ENCODE assay signal across 24 mouse cellular contexts in genomic region chr14:51789196-51789595, GRCm38 (mm10). TPM values are rescaled to one million over a fixed set of nuclear protein-coding genes. Genes with fewer than 3 reads are reported as not detected.
A peak's percentile ranks its signal among the peaks of the same experiment; 100 is the strongest.
DNase-seq lines count a peak whose midpoint lies in the region; ATAC-seq and TF ChIP-seq lines count a peak whose summit lies in the region.
"Had no signal": no experiment of that assay in that cellular context is flagged by ENCODE, and none has a peak within 500 bp of the region (broad histone marks: within the 10 kb centered on the region; RNA-seq: fewer than 3 reads in every experiment).

No protein-coding gene starts in this region.

- no peak for ATAC-seq in intestine, postnatal 0 days
- no peak for ATAC-seq in intestine, embryonic 15.5 days
- no peak for ATAC-seq in heart, embryonic 12.5 days (ENCODE audit: insufficient number of reproducible peaks, low FRiP score)
- ATAC-seq: inflammation-experienced regulatory T-cells, adult 6 months had no signal

- H3K36me3 ChIP-seq in intestine, postnatal 0 days (ENCODE audit: control insufficient read depth, insufficient read depth), result no peaks in the 10 kb centered on the region
- H3K36me3 ChIP-seq in intestine, embryonic 15.5 days, result no peaks in the 10 kb centered on the region
- H3K36me3 ChIP-seq in ES-E14 (ENCODE audit: control insufficient read depth, insufficient read depth, low read length, poor library complexity, severe bottlenecking), result no peaks in the 10 kb centered on the region
- H3K36me3 ChIP-seq in heart, embryonic 10.5 days, result no peaks in the 10 kb centered on the region
- H3K36me3 ChIP-seq in heart, embryonic 12.5 days, result no peaks in the 10 kb centered on the region
- H3K36me3 ChIP-seq: embryonic facial prominence, embryonic 12.5 days; lung, embryonic 15.5 days had no signal

- H3K9ac ChIP-seq in intestine, postnatal 0 days (ENCODE audit: low read depth, low read length), result no peak overlapping the region
- H3K9ac ChIP-seq in intestine, embryonic 15.5 days, result no peak overlapping the region
- H3K9ac ChIP-seq in ES-E14 (ENCODE audit: insufficient read depth, low read depth, low read length, poor library complexity, severe bottlenecking), result no peak overlapping the region
- H3K9ac ChIP-seq in heart, embryonic 12.5 days, result no peak overlapping the region
- H3K9ac ChIP-seq: embryonic facial prominence, embryonic 12.5 days; lung, embryonic 15.5 days had no signal

- DNase-seq in 416B (ENCODE audit: low read depth), result peak; percentile 33
- peak; percentile 26 for DNase-seq in ES-E14 (ENCODE audit: low read depth, low spot score)
- peak; percentile 48 for DNase-seq in induced T-regulatory cell, adult 2 months (ENCODE audit: low read depth)
- DNase-seq in spleen, postnatal 36 days (ENCODE audit: low spot score in 2 of 2), result no peak
- DNase-seq in heart, embryonic 10.5 days (ENCODE audit: low spot score), result no peak
- DNase-seq: adrenal gland, postnatal 25 days; cerebellum, postnatal 36 days; gastrocnemius, postnatal 36 days; right cerebral cortex, postnatal 25 days; thymus, postnatal 4 days had no signal

- no peaks in the 10 kb centered on the region for H3K4me1 ChIP-seq in intestine, postnatal 0 days (replicated peaks; ENCODE audit: control insufficient read depth, insufficient read depth, low read length)
- no peaks in the 10 kb centered on the region for H3K4me1 ChIP-seq in intestine, embryonic 15.5 days (replicated peaks)
- no peaks in the 10 kb centered on the region for H3K4me1 ChIP-seq in ES-E14 (ENCODE audit: control insufficient read depth in 2 of 2, insufficient read depth in 2 of 2, low read length in 2 of 2, poor library complexity in 1 of 2)
- 0 out of 2 replicates have a peak, but pooled peaks cover 4% of the 10 kb centered on the region for H3K4me1 ChIP-seq in heart, embryonic 10.5 days
- H3K4me1 ChIP-seq in heart, embryonic 12.5 days (replicated peaks), result peaks cover 13% of the 10 kb centered on the region
- H3K4me1 ChIP-seq: embryonic facial prominence, embryonic 12.5 days; lung, embryonic 15.5 days had no signal

- no peaks in the 10 kb centered on the region for H3K27me3 ChIP-seq in intestine, postnatal 0 days (replicated peaks; ENCODE audit: control insufficient read depth, insufficient read depth, low read length)
- no peaks in the 10 kb centered on the region for H3K27me3 ChIP-seq in intestine, embryonic 15.5 days (replicated peaks)
- no peaks in the 10 kb centered on the region for H3K27me3 ChIP-seq in heart, embryonic 10.5 days (ENCODE audit: insufficient read depth, poor library complexity, severe bottlenecking)
- no peaks in the 10 kb centered on the region for H3K27me3 ChIP-seq in heart, embryonic 12.5 days (replicated peaks)
- H3K27me3 ChIP-seq: embryonic facial prominence, embryonic 12.5 days; lung, embryonic 15.5 days had no signal

- H3K4me3 ChIP-seq in intestine, postnatal 0 days (ENCODE audit: low read depth, low read length), result no peak overlapping the region
- no peak overlapping the region for H3K4me3 ChIP-seq in intestine, embryonic 15.5 days (replicated peaks)
- no peak overlapping the region for H3K4me3 ChIP-seq in ES-E14 (ENCODE audit: insufficient read depth in 1 of 2, low read depth in 1 of 2, low read length in 2 of 2, poor library complexity in 1 of 2, severe bottlenecking in 1 of 2)
- no peak overlapping the region for H3K4me3 ChIP-seq in heart, embryonic 10.5 days
- no peak overlapping the region for H3K4me3 ChIP-seq in heart, embryonic 12.5 days
- H3K4me3 ChIP-seq: embryonic facial prominence, embryonic 12.5 days; lung, embryonic 15.5 days had no signal

- no peak overlapping the region for H3K4me2 ChIP-seq in intestine, postnatal 0 days (replicated peaks; ENCODE audit: low read depth)
- no peak overlapping the region for H3K4me2 ChIP-seq in intestine, embryonic 15.5 days (replicated peaks)
- no peak overlapping the region for H3K4me2 ChIP-seq in heart, embryonic 12.5 days
- H3K4me2 ChIP-seq: embryonic facial prominence, embryonic 12.5 days; lung, embryonic 15.5 days; midbrain, embryonic 11.5 days had no signal

- peak; percentile 51 for TF ChIP-seq CTCF in intestine, postnatal 0 days (IDR thresholded peaks at IDR 0.05; ENCODE audit: low read depth)

- in situ Hi-C loops in ES-E14 (cut with MboI; ENCODE audit: low sequenced_read_pairs in 2 of 2, unreplicated experiment in 2 of 2), result no loop called here

- WGBS in intestine, postnatal 0 days, result 95% methylated on average over 2 of the region's 2 CpGs
- WGBS in intestine, embryonic 15.5 days, result 83% methylated on average over 2 of the region's 2 CpGs
- 81% methylated on average over 2 of the region's 2 CpGs for WGBS in heart, embryonic 10.5 days
- 72% methylated on average over 2 of the region's 2 CpGs for WGBS in heart, embryonic 12.5 days

- H3K9me3 ChIP-seq in intestine, postnatal 0 days (ENCODE audit: control insufficient read depth), result no peaks in the 10 kb centered on the region
- no peaks in the 10 kb centered on the region for H3K9me3 ChIP-seq in intestine, embryonic 15.5 days
- no peaks in the 10 kb centered on the region for H3K9me3 ChIP-seq in ES-E14 (ENCODE audit: control insufficient read depth, insufficient read depth, low read depth, low read length)
- H3K9me3 ChIP-seq in heart, embryonic 10.5 days, result no peaks in the 10 kb centered on the region
- no peaks in the 10 kb centered on the region for H3K9me3 ChIP-seq in heart, embryonic 12.5 days (replicated peaks)
- H3K9me3 ChIP-seq: embryonic facial prominence, embryonic 12.5 days; lung, embryonic 15.5 days had no signal

- no peak overlapping the region for H3K27ac ChIP-seq in intestine, postnatal 0 days (ENCODE audit: low read depth, low read length)
- H3K27ac ChIP-seq in intestine, embryonic 15.5 days, result no peak overlapping the region
- H3K27ac ChIP-seq in ES-E14 (ENCODE audit: insufficient read depth, low read depth, low read length, poor library complexity, severe bottlenecking), result no peak overlapping the region
- H3K27ac ChIP-seq in heart, embryonic 10.5 days, result no peak overlapping the region
- H3K27ac ChIP-seq in heart, embryonic 12.5 days (ENCODE audit: poor library complexity, severe bottlenecking), result no peak overlapping the region
- H3K27ac ChIP-seq: embryonic facial prominence, embryonic 12.5 days; lung, embryonic 15.5 days had no signal

TF ChIP-seq in ES-E14, 5 proteins besides CTCF, POLR2A, EP300 and RAD21:
- TF ChIP-seq HCFC1 (IDR thresholded peaks at IDR 0.05; ENCODE audit: borderline replicate concordance, insufficient read depth, low read length), result no peak
- no peak for TF ChIP-seq CHD2 (IDR thresholded peaks at IDR 0.05; ENCODE audit: low read depth, low read length)
- TF ChIP-seq MAFK (IDR thresholded peaks at IDR 0.05; ENCODE audit: insufficient read depth, low read depth, low read length), result no peak
- no peak for TF ChIP-seq ZNF384 (IDR thresholded peaks at IDR 0.05; ENCODE audit: low read depth, low read length)
- TF ChIP-seq ZC3H11A (IDR thresholded peaks at IDR 0.05; ENCODE audit: borderline replicate concordance, low read depth, low read length), result no peak
TF ChIP-seq in ES-E14: peak in this region for 0.

RNA-seq across cellular contexts. Expression of gene AY358078, which starts 10.7 kb away (rescaled TPM):
- not detected in 2 replicates for polyA plus RNA-seq in intestine, postnatal 0 days (2015; fragmentation: Nextera tagmentation; extraction: Ambion mirVana)
- not detected in 2 replicates for polyA plus RNA-seq in intestine, embryonic 15.5 days (2015; fragmentation: Nextera tagmentation; extraction: Ambion mirVana)
- total RNA-seq in ES-E14 (2012; rRNA removed), result not detected in 2 replicates
- not detected in 2 replicates for polyA plus RNA-seq in heart, embryonic 10.5 days (2016; fragmentation: Nextera tagmentation; extraction: Ambion mirVana)
- not detected in 2 replicates for polyA plus RNA-seq in heart, embryonic 12.5 days (2016; fragmentation: Nextera tagmentation; extraction: Ambion mirVana)
- total RNA-seq: adrenal gland, postnatal 25 days; gastrocnemius, postnatal 36 days; hematopoietic stem cell, adult 5-6 weeks; layer of hippocampus, postnatal 10 days; left cerebral cortex, postnatal 10 days; neutrophil, adult 5-6 weeks had no signal
- polyA plus RNA-seq: embryonic facial prominence, embryonic 12.5 days; heart, embryonic 14.5 days; inflammation-experienced regulatory T-cells, adult 6 months; kidney, embryonic 16.5 days; limb, embryonic 14.5 days; lung, embryonic 15.5 days; midbrain, embryonic 11.5 days had no signal

RNA-seq across cellular contexts. Expression of gene Ang4, which starts 15.8 kb away (rescaled TPM):
- 7.2 and 12.3 TPM in 2 replicates for polyA plus RNA-seq in intestine, postnatal 0 days (2015; fragmentation: Nextera tagmentation; extraction: Ambion mirVana)
- 2.9 and 3.5 TPM in 2 replicates for polyA plus RNA-seq in intestine, embryonic 15.5 days (2015; fragmentation: Nextera tagmentation; extraction: Ambion mirVana)
- total RNA-seq in ES-E14 (2012; rRNA removed), result not detected in 2 replicates
- not detected in 2 replicates for polyA plus RNA-seq in heart, embryonic 10.5 days (2016; fragmentation: Nextera tagmentation; extraction: Ambion mirVana)
- polyA plus RNA-seq in heart, embryonic 12.5 days (2016; fragmentation: Nextera tagmentation; extraction: Ambion mirVana), result not detected in 2 replicates
- total RNA-seq: adrenal gland, postnatal 25 days; gastrocnemius, postnatal 36 days; hematopoietic stem cell, adult 5-6 weeks; layer of hippocampus, postnatal 10 days; left cerebral cortex, postnatal 10 days; neutrophil, adult 5-6 weeks had no signal
- polyA plus RNA-seq: embryonic facial prominence, embryonic 12.5 days; heart, embryonic 14.5 days; inflammation-experienced regulatory T-cells, adult 6 months; kidney, embryonic 16.5 days; limb, embryonic 14.5 days; midbrain, embryonic 11.5 days had no signal

Comparison
In these comparisons a context has a peak if more than half of its experiments do, and no peak if none do; other contexts are left out.
1. DNase-seq: peak in 416B (single experiment), ES-E14 (single experiment) and induced T-regulatory cell, adult 2 months (single experiment); none in spleen, postnatal 36 days (0 of 2) and heart, embryonic 10.5 days (single experiment).